Comparison of ENCODE assay signal across 11 mouse cellular contexts in the genomic region with DNA sequence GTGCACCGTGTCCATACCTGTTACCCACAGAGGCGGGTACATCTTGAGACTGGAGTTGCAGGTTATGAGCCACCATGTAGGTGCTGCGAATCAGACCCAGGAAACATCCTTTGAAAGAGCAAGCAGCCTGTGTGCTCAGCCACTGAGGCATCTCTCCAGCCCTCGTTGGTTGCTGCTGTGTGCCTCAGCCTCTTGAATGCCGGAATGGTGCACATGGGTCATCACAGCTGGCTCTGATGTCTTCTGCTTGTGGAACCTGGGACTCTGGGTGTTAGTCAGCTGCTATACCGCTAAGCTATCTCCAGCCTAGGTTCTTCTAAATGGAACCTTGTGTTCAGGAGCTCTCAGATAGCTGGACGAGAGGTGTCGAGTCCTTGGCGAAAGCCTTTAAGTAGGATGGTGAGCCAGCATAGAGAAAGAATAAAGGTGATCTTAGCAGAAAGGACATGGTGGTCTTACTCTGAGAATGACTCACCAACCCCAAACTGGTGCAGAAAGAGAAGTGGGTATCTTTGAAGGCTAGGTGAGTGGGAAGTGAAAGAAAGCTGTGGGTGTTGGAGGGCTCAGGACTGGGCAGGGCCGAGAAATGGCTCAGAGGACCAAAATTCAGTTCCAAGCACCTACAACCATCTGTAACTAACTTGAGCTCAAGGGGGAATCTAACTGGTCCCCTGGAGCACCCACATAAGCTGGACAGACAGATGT. TPM values are rescaled to one million over a fixed set of nuclear protein-coding genes. Genes with fewer than 3 reads are reported as not detected.
DNase-seq lines count a peak whose midpoint lies in the region; ATAC-seq and TF ChIP-seq lines count a peak whose summit lies in the region.
"Had no signal": no experiment of that assay in that cellular context is flagged by ENCODE, and none has a peak within 500 bp of the region (broad histone marks: within the 10 kb centered on the region; RNA-seq: fewer than 3 reads in every experiment).

No protein-coding gene starts in this region.

- peak overlapping the region; percentile 97 for H3K4me2 ChIP-seq in CH12.LX (ENCODE audit: insufficient read depth, low read depth, poor library complexity, severe bottlenecking)

- H3K4me1 ChIP-seq in CH12.LX (ENCODE audit: control insufficient read depth in 1 of 2, insufficient read depth in 2 of 2), result peaks cover 22 to 82% of the 10 kb centered on the region in 2 experiments

- intact Hi-C loops in left cerebral cortex, adult 2 months (cut with DNase I), result loop anchor here (2.0 kb wide), 2 partner anchors 17 to 99 kb away; a partner anchor contains a TSS
- intact Hi-C loops in left cerebral cortex, postnatal 36 days (cut with DNase I), result no loop called here

- H3K9me3 ChIP-seq in CH12.LX (replicated peaks; ENCODE audit: low read length), result no peaks in the 10 kb centered on the region

- no peak for DNase-seq in left cerebral cortex, adult 2 months (ENCODE audit: extremely low spot score in 1 of 2, low spot score in 2 of 2)
- no peak for DNase-seq in left cerebral cortex, postnatal 36 days (ENCODE audit: low spot score in 2 of 2)
- DNase-seq in CH12.LX (ENCODE audit: extremely low read depth), result peak; percentile 87
- no peak for DNase-seq in cerebellum, adult 11-12 months
- no peak for DNase-seq in layer of hippocampus, adult 9-11 months
- DNase-seq: cerebellum, adult 2 months; kidney, adult 18-20 months; lung, postnatal 14 days had no signal

- no peak for TF ChIP-seq CTCF in left cerebral cortex, adult 2 months (IDR thresholded peaks at IDR 0.05)
- no peak for TF ChIP-seq CTCF in CH12.LX (conservative IDR thresholded peaks at IDR 0.05 in 1 of 2, IDR thresholded peaks at IDR 0.05 in 1 of 2; ENCODE audit: low read depth in 2 of 2, low read length in 2 of 2)

- peak overlapping the region; percentile 82; the same call in 1 of the 2 replicates for H3K9ac ChIP-seq in CH12.LX (ENCODE audit: insufficient read depth, low read depth)

- peak; percentile 42 for TF ChIP-seq POLR2A in CH12.LX (IDR thresholded peaks at IDR 0.05; ENCODE audit: low read depth, low read length)

- TF ChIP-seq RAD21 in CH12.LX (IDR thresholded peaks at IDR 0.05; ENCODE audit: low read depth, low read length), result no peak

- H3K36me3 ChIP-seq in CH12.LX (replicated peaks in 1 of 2; ENCODE audit: control insufficient read depth in 1 of 2, insufficient read depth in 1 of 2, low read length in 1 of 2), result peaks cover 1 to 21% of the 10 kb centered on the region in 2 experiments

- H3K27me3 ChIP-seq in CH12.LX (replicated peaks), result no peaks in the 10 kb centered on the region

- in situ Hi-C loops in CH12.LX (cut with MboI; ENCODE audit: low pct_ligation_motif_present, low pct_unique_long_range_greater_than_20kb, low sequenced_read_pairs), result no loop called here

- H3K27ac ChIP-seq in left cerebral cortex, adult 2 months, result peak overlapping the region; percentile 17; the same call in 1 of the 2 replicates
- H3K27ac ChIP-seq in CH12.LX (ENCODE audit: insufficient read depth, low read depth), result peak overlapping the region; percentile 94

- dilution Hi-C loops in CH12.LX (cut with MboI; ENCODE audit: extremely low pct_ligation_motif_present, extremely low pct_unique_long_range_greater_than_20kb, low sequenced_read_pairs), result no loop called here

- TF ChIP-seq EP300 in CH12.LX (IDR thresholded peaks at IDR 0.05; ENCODE audit: low read length), result peak; percentile 99

- H3K79me2 ChIP-seq in CH12.LX (replicated peaks; ENCODE audit: control insufficient read depth, extremely low read depth, insufficient read depth, poor library complexity, severe bottlenecking), result peaks cover 79% of the 10 kb centered on the region

- ATAC-seq in common myeloid progenitor, adult 5-6 weeks (replicated peaks; ENCODE audit: low read depth, poor library complexity, severe bottlenecking), result peak; percentile 20
- peak; percentile 21 for ATAC-seq in megakaryocyte progenitor cell, adult 5-6 weeks (replicated peaks; ENCODE audit: poor library complexity)
- ATAC-seq: activated CD4-positive, CD25-positive, alpha-beta regulatory T cell, adult 4 months had no signal

- no peak overlapping the region for H3K4me3 ChIP-seq in left cerebral cortex, adult 2 months
- H3K4me3 ChIP-seq in CH12.LX (replicated peaks in 1 of 3; ENCODE audit: low read depth in 2 of 3, low read length in 2 of 3, poor library complexity in 1 of 3), result peak overlapping the region; percentile 16 to 58 (median 45)

TF ChIP-seq in CH12.LX, 34 proteins besides CTCF, POLR2A, EP300 and RAD21 (continues in another document):
- TF ChIP-seq ZMIZ1 (IDR thresholded peaks at IDR 0.05; ENCODE audit: low read depth, low read length), result no peak
- no peak for TF ChIP-seq E2F4 (IDR thresholded peaks at IDR 0.05; ENCODE audit: insufficient replicate concordance, low read depth, low read length)
- no peak for TF ChIP-seq ZKSCAN1 (IDR thresholded peaks at IDR 0.05; ENCODE audit: borderline replicate concordance, low read depth, low read length)
- no peak for TF ChIP-seq MAFK (IDR thresholded peaks at IDR 0.05; ENCODE audit: insufficient replicate concordance, low read length)
- TF ChIP-seq JUND (conservative IDR thresholded peaks at IDR 0.05; ENCODE audit: low read depth, low read length), result peak; percentile 95
- TF ChIP-seq MAX (IDR thresholded peaks at IDR 0.05; ENCODE audit: low read length), result 0 out of 2 replicates have a peak, but pooled peaks have one; percentile 17
- peak; percentile 78 for TF ChIP-seq CHD1 (IDR thresholded peaks at IDR 0.05; ENCODE audit: low read depth, low read length)
- peak; percentile 99 for TF ChIP-seq IRF4 (IDR thresholded peaks at IDR 0.05; ENCODE audit: low read depth, low read length)
- peak; percentile 58 for TF ChIP-seq ETS1 (conservative IDR thresholded peaks at IDR 0.05; ENCODE audit: low read depth, low read length)
- TF ChIP-seq MEF2A (IDR thresholded peaks at IDR 0.05; ENCODE audit: borderline replicate concordance, low read depth, low read length), result peak; percentile 92
- peak; percentile 62 for TF ChIP-seq MYC (IDR thresholded peaks at IDR 0.05; ENCODE audit: low read depth, low read length)
- TF ChIP-seq NRF1 (IDR thresholded peaks at IDR 0.05; ENCODE audit: low read depth, low read length), result no peak
- TF ChIP-seq TBP (conservative IDR thresholded peaks at IDR 0.05; ENCODE audit: low read depth, low read length), result no peak
- no peak for TF ChIP-seq PAX5 (IDR thresholded peaks at IDR 0.05; ENCODE audit: low read length)
- peak; percentile 86 for TF ChIP-seq RCOR1 (conservative IDR thresholded peaks at IDR 0.05; ENCODE audit: low read depth, low read length)
- no peak for TF ChIP-seq SMC3 (IDR thresholded peaks at IDR 0.05; ENCODE audit: low read depth, low read length)
- no peak; the same call in 1 of the 2 replicates for TF ChIP-seq HCFC1 (IDR thresholded peaks at IDR 0.05; ENCODE audit: low read depth, low read length)
- peak; percentile 42; the same call in 1 of the 2 replicates for TF ChIP-seq UBTF (IDR thresholded peaks at IDR 0.05; ENCODE audit: low read depth, low read length)
- no peak for TF ChIP-seq KAT2A (IDR thresholded peaks at IDR 0.05; ENCODE audit: insufficient replicate concordance, low read length)
- TF ChIP-seq MAZ (IDR thresholded peaks at IDR 0.05; ENCODE audit: low read depth, low read length), result peak; percentile 81
- TF ChIP-seq ELF1 (IDR thresholded peaks at IDR 0.05; ENCODE audit: low read depth, low read length), result peak; percentile 21; the same call in 1 of the 2 replicates
- no peak for TF ChIP-seq ZC3H11A (IDR thresholded peaks at IDR 0.05; ENCODE audit: low read depth, low read length)
- no peak for TF ChIP-seq GABPA (IDR thresholded peaks at IDR 0.05; ENCODE audit: insufficient replicate concordance, low read depth, low read length)
- TF ChIP-seq CHD2 (IDR thresholded peaks at IDR 0.05; ENCODE audit: low read length), result peak; percentile 84; the same call in 1 of the 2 replicates
- no peak for TF ChIP-seq ZNF384 (IDR thresholded peaks at IDR 0.05; ENCODE audit: low read depth, low read length)
- TF ChIP-seq MXI1 (IDR thresholded peaks at IDR 0.05; ENCODE audit: low read depth, low read length), result peak; percentile 86
- TF ChIP-seq SIN3A (IDR thresholded peaks at IDR 0.05; ENCODE audit: low read length), result peak; percentile 72
- peak; percentile 92 for TF ChIP-seq JUN (IDR thresholded peaks at IDR 0.05; ENCODE audit: insufficient read depth, low read depth, low read length)
- peak; percentile 68; the same call in 1 of the 2 replicates for TF ChIP-seq BHLHE40 (IDR thresholded peaks at IDR 0.05; ENCODE audit: low read depth, low read length)
- peak; percentile 94 for TF ChIP-seq TCF12 (IDR thresholded peaks at IDR 0.05; ENCODE audit: low read depth, low read length)

RNA-seq across cellular contexts. Expression of a gene that starts 16.5 kb away (rescaled TPM):
- total RNA-seq in left cerebral cortex, adult 2 months (2021), result 100 to 1,000 TPM; 187 to 202 TPM
- total RNA-seq in left cerebral cortex, postnatal 36 days (2021), result 100 to 1,000 TPM; 183 to 198 TPM
- total RNA-seq in CH12.LX (2012; rRNA removed), result 130 and 159 TPM in 2 replicates
- total RNA-seq in CH12.LX (2014; rRNA removed), result 77.6 and 94.3 TPM in 2 replicates
- polyA plus RNA-seq in CH12.LX (2012; ENCODE audit: insufficient read length, low read depth), result 214 and 253 TPM in 2 replicates
- 42.8 and 64.3 TPM in 2 replicates for total RNA-seq in common myeloid progenitor, adult 5-6 weeks (2017)
- total RNA-seq in megakaryocyte progenitor cell, adult 5-6 weeks (2015), result 24.7 and 28.3 TPM in 2 replicates
- 21.0 and 23.7 TPM in 2 replicates for total RNA-seq in megakaryocyte progenitor cell, adult 5-6 weeks (2017)

RNA-seq across cellular contexts. Expression of a gene that starts 35.8 kb away (rescaled TPM):
- total RNA-seq in left cerebral cortex, adult 2 months (2021), result 10 to 100 TPM; 11.2 to 18.3 TPM
- total RNA-seq in left cerebral cortex, postnatal 36 days (2021), result 10 to 100 TPM in 1 of 2 experiments, 1 to 10 TPM in 1; 9.5 to 14.2 TPM
- 37.1 and 48.8 TPM in 2 replicates for total RNA-seq in CH12.LX (2012; rRNA removed)
- 35.1 and 35.7 TPM in 2 replicates for total RNA-seq in CH12.LX (2014; rRNA removed)
- polyA plus RNA-seq in CH12.LX (2012; ENCODE audit: insufficient read length, low read depth), result 42.9 and 43.6 TPM in 2 replicates
- total RNA-seq in common myeloid progenitor, adult 5-6 weeks (2017), result 8.8 and 18.0 TPM in 2 replicates
- 5.5 and 10.4 TPM in 2 replicates for total RNA-seq in megakaryocyte progenitor cell, adult 5-6 weeks (2015)
- total RNA-seq in megakaryocyte progenitor cell, adult 5-6 weeks (2017), result 19.6 and 29.7 TPM in 2 replicates

RNA-seq across cellular contexts. Expression of a gene that starts 49.1 kb away (rescaled TPM):
- 1 to 10 TPM; 2.1 to 2.7 TPM for total RNA-seq in left cerebral cortex, adult 2 months (2021)
- total RNA-seq in left cerebral cortex, postnatal 36 days (2021), result 1 to 10 TPM; 3.6 to 4.7 TPM
- total RNA-seq in CH12.LX (2012; rRNA removed), result 152 and 159 TPM in 2 replicates
- 94.6 and 103 TPM in 2 replicates for total RNA-seq in CH12.LX (2014; rRNA removed)
- 64.2 and 83.4 TPM in 2 replicates for polyA plus RNA-seq in CH12.LX (2012; ENCODE audit: insufficient read length, low read depth)
- 3.1 and 4.8 TPM in 2 replicates for total RNA-seq in common myeloid progenitor, adult 5-6 weeks (2017)
- 0.10 and 0.12 TPM in 2 replicates for total RNA-seq in megakaryocyte progenitor cell, adult 5-6 weeks (2015)
- total RNA-seq in megakaryocyte progenitor cell, adult 5-6 weeks (2017), result 0.27 and 3.2 TPM in 2 replicates
- polyA plus RNA-seq: activated CD4-positive, CD25-positive, alpha-beta regulatory T cell, adult 4 months had no signal

Comparison
In these comparisons a context has a peak if more than half of its experiments do, and no peak if none do; other contexts are left out.
1. RNA of a gene that starts 49.1 kb away (total RNA-seq): 94.6 to 159 TPM in CH12.LX; 3.1 to 4.8 TPM in common myeloid progenitor, adult 5-6 weeks, 3.6 to 4.7 TPM in left cerebral cortex, postnatal 36 days, 0.10 to 3.2 TPM in megakaryocyte progenitor cell, adult 5-6 weeks and 2.1 to 2.7 TPM in left cerebral cortex, adult 2 months; every median in the first group is over 10 times any median in the second.